Mouse (Mus musculus) left cerebral cortex, postnatal 25 days (tissue): ENCODE measurements at regions not wholly inside any gene's neighbourhood (a gene's known extent, or its start where the extent isn't known, plus 50 kb on each side); places are given as distances from the start of the nearest gene placed in this dataset.
A peak's percentile ranks its signal among the peaks of the same experiment; 100 is the strongest.
"Not testable (repeated sequence)": the region's sequence is repeated elsewhere in the genome, so short reads cannot be mapped to it uniquely, and the experiment has no call there.

ENCODE experiments used
- DNase-seq, 2 experiments: peaks; one replicate each; pipeline ENCODE4 v3.0.0; 2022; ENCODE audit warnings: low spot score in 2 of 2, mixed read lengths in 1 of 2
- intact Hi-C: fragments of 180-260 bp; cut with DNase I; formaldehyde crosslinking; loops from one replicate; pipeline ENCODE4 v1.15.1; 2025

GRCm38 (mm10) chr5:118477131-118478119 lies 83.1 kb upstream of the Med13l start:
- intact Hi-C loops = no loop called here
- no peak for DNase-seq

- intact Hi-C loops = no loop called here
- DNase-seq = peak; percentile 37 to 61
These were observed 82.2 kb upstream of the Med13l start for GRCm38 (mm10) chr5:118478120-118478768.

GRCm38 (mm10) chr5:118480000-118480399 lies 80.5 kb upstream of the Med13l start:
- intact Hi-C loops = no loop called here
- no peak for DNase-seq

- intact Hi-C loops = no loop called here
These were observed 79.3 kb upstream of the Med13l start for GRCm38 (mm10) chr5:118480965-118481793.

GRCm38 (mm10) chr5:118481794-118482049 lies 78.8 kb upstream of the Med13l start:
- intact Hi-C loops = no loop called here
- DNase-seq = no peak

More at GRCm38 (mm10) chr5:118480965-118481793, 79.3 kb upstream of the Med13l start:
- no peak for DNase-seq

GRCm38 (mm10) chr5:118482598-118482997 lies 77.9 kb upstream of the Med13l start:
- no peak for DNase-seq
- intact Hi-C loops = no loop called here

GRCm38 (mm10) chr5:118483001-118483400 lies 77.5 kb upstream of the Med13l start:
- DNase-seq = no peak
- intact Hi-C loops = no loop called here

- intact Hi-C loops = no loop called here
- DNase-seq = no peak
These were observed 76.9 kb upstream of the Med13l start for GRCm38 (mm10) chr5:118483532-118483931.

GRCm38 (mm10) chr5:118485191-118485590 lies 75.3 kb upstream of the Med13l start:
- intact Hi-C loops = no loop called here

GRCm38 (mm10) chr5:118492522-118492921 lies 68.0 kb upstream of the Med13l start:
- intact Hi-C loops = not testable (repeated sequence)

More at GRCm38 (mm10) chr5:118485191-118485590, 75.3 kb upstream of the Med13l start:
- no peak for DNase-seq

GRCm38 (mm10) chr5:118494649-118495477 lies 65.6 kb upstream of the Med13l start:
- DNase-seq = no peak
- intact Hi-C loops = no loop called here

More at GRCm38 (mm10) chr5:118492522-118492921, 68.0 kb upstream of the Med13l start:
- DNase-seq = not testable (repeated sequence)

- no peak for DNase-seq
- intact Hi-C loops = no loop called here
These were observed 65.1 kb upstream of the Med13l start for GRCm38 (mm10) chr5:118495478-118495760.

- intact Hi-C loops = no loop called here
- DNase-seq = no peak
These were observed 58.9 kb upstream of the Med13l start for GRCm38 (mm10) chr5:118501624-118502023.

- intact Hi-C loops = no loop called here
- peak; percentile 20 to 36 for DNase-seq
These were observed 57.5 kb upstream of the Med13l start for GRCm38 (mm10) chr5:118502991-118503390.

GRCm38 (mm10) chr5:118504170-118504569 lies 56.3 kb upstream of the Med13l start:
- no peak for DNase-seq
- intact Hi-C loops = no loop called here

GRCm38 (mm10) chr5:118504926-118505325 lies 55.6 kb upstream of the Med13l start:
- no peak for DNase-seq
- intact Hi-C loops = no loop called here

GRCm38 (mm10) chr5:118509871-118510270 lies 50.6 kb upstream of the Med13l start:
- intact Hi-C loops = loop anchor here (5.0 kb wide), 1 partner anchor 53 kb away; no protein-coding TSS in a partner anchor
- no peak for DNase-seq
